ENCODE assay signal across 30 mouse cellular contexts in genomic region chr17:85038761-85039160, GRCm38 (mm10). TPM values are rescaled to one million over a fixed set of nuclear protein-coding genes. Genes with fewer than 3 reads are reported as not detected.
"Had no signal": no experiment of that assay in that cellular context is flagged by ENCODE, and none has a peak within 500 bp of the region (broad histone marks: within the 10 kb centered on the region; RNA-seq: fewer than 3 reads in every experiment).

No protein-coding gene starts in this region.

- H3K27me3 ChIP-seq: embryonic facial prominence, embryonic 12.5 days; embryonic facial prominence, embryonic 13.5 days; embryonic facial prominence, embryonic 15.5 days; forebrain, embryonic 12.5 days; forebrain, embryonic 13.5 days; forebrain, embryonic 15.5 days had no signal

- DNase-seq: cerebellum, adult 2 months; cerebellum, adult 8-10 months; cerebellum, adult 9-10 months; cerebellum, adult 9-11 months; cerebellum, postnatal 10 days; cerebellum, postnatal 14 days; cerebellum, postnatal 25 days; cerebellum, postnatal 36 days; embryo, embryonic 11 days; forebrain, postnatal 0 days; gastrocnemius, adult 2 months; gastrocnemius, postnatal 10 days; gastrocnemius, postnatal 14 days; gastrocnemius, postnatal 25 days; gastrocnemius, postnatal 36 days; heart, adult 18-20 months; heart, adult 2 months had no signal

- H3K4me2 ChIP-seq: embryonic facial prominence, embryonic 12.5 days; embryonic facial prominence, embryonic 13.5 days; embryonic facial prominence, embryonic 15.5 days; forebrain, embryonic 12.5 days; forebrain, embryonic 13.5 days; forebrain, embryonic 15.5 days had no signal

- H3K9me3 ChIP-seq: embryonic facial prominence, embryonic 10.5 days; embryonic facial prominence, embryonic 12.5 days; embryonic facial prominence, embryonic 13.5 days; embryonic facial prominence, embryonic 15.5 days; forebrain, embryonic 10.5 days; forebrain, embryonic 12.5 days; forebrain, embryonic 13.5 days; forebrain, embryonic 15.5 days had no signal

- H3K4me3 ChIP-seq: embryonic facial prominence, embryonic 10.5 days; embryonic facial prominence, embryonic 12.5 days; embryonic facial prominence, embryonic 13.5 days; embryonic facial prominence, embryonic 15.5 days; erythroblast, embryonic 14.5 days; forebrain, embryonic 10.5 days; forebrain, embryonic 12.5 days; forebrain, embryonic 13.5 days; forebrain, embryonic 15.5 days; gastrocnemius, adult 2 months; heart, adult 2 months had no signal

- H3K27ac ChIP-seq: embryonic facial prominence, embryonic 10.5 days; embryonic facial prominence, embryonic 12.5 days; embryonic facial prominence, embryonic 13.5 days; embryonic facial prominence, embryonic 15.5 days; forebrain, embryonic 10.5 days; forebrain, embryonic 12.5 days; forebrain, embryonic 13.5 days; forebrain, embryonic 15.5 days; gastrocnemius, adult 2 months; heart, adult 2 months had no signal

- H3K4me1 ChIP-seq: embryonic facial prominence, embryonic 12.5 days; embryonic facial prominence, embryonic 13.5 days; embryonic facial prominence, embryonic 15.5 days; forebrain, embryonic 12.5 days; forebrain, embryonic 15.5 days had no signal

- ATAC-seq: forebrain, embryonic 13.5 days; forebrain, embryonic 14.5 days; forebrain, embryonic 15.5 days; forebrain, embryonic 16.5 days; forebrain, postnatal 0 days had no signal

- H3K9ac ChIP-seq: embryonic facial prominence, embryonic 12.5 days; embryonic facial prominence, embryonic 13.5 days; embryonic facial prominence, embryonic 15.5 days; forebrain, embryonic 12.5 days; forebrain, embryonic 13.5 days; forebrain, embryonic 15.5 days; forebrain, postnatal 0 days had no signal

- H3K36me3 ChIP-seq: embryonic facial prominence, embryonic 10.5 days; embryonic facial prominence, embryonic 12.5 days; embryonic facial prominence, embryonic 13.5 days; embryonic facial prominence, embryonic 15.5 days; forebrain, embryonic 10.5 days; forebrain, embryonic 12.5 days; forebrain, embryonic 15.5 days had no signal

RNA-seq across cellular contexts. Expression of gene Slc3a1, which starts 10.6 kb away (rescaled TPM):
- total RNA-seq: common myeloid progenitor, adult 5-6 weeks; gastrocnemius, adult 2 months; gastrocnemius, adult 8-10 months; gastrocnemius, postnatal 14 days; gastrocnemius, postnatal 36 days; heart, adult 18-20 months had no signal
- polyA plus RNA-seq: erythroblast, embryonic 14.5 days had no signal
